Mouse (Mus musculus) erythroblast, embryonic 14.5 days (primary cell): ENCODE results near the gene Olfr1231.

Experiments used
- GATA1 ChIP-seq: IDR thresholded peaks from 2 replicates; pipeline ENCODE4 v1.6.1; 2012; ENCODE audit warnings: low read length, inconsistent platforms, mixed read lengths
- TAL1 ChIP-seq: IDR thresholded peaks from 3 replicates; pipeline ENCODE4 v1.6.1; 2012; ENCODE audit warnings: low read length, inconsistent platforms, mixed read lengths

DNA sequence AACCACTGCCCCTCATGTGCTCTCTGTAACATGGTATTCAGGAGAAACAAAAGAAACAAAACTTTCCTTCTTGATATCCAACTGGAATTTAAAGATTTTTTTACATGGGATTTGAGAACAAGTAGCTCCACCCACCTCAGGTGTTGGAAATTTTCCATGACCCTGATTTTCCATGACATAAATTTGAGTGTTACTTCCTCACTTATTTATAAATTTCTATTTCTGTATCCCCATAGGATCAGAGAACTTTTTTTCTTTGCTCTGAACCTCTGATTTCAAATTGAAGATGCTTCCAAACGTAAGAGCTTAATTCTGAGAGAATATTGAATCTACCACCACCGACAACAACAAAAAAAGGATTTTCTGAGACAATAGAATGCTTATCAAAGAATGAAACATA is 19.0 kb downstream of the Olfr1231 start, which contains the start of gene Olfr1229:
- TF ChIP-seq TAL1 (no peak), GATA1 (no peak)
